Mouse (Mus musculus): ENCODE measurements around the gene Vmn2r75.
"Not testable (repeated sequence)": the region's sequence is repeated elsewhere in the genome, so short reads cannot be mapped to it uniquely, and the experiment has no call there.

- not testable (repeated sequence) for TF ChIP-seq CTCF (conservative IDR thresholded peaks at IDR 0.05; ENCODE audit: low read length); NANOG (IDR thresholded peaks at IDR 0.05; ENCODE audit: borderline replicate concordance, low read length); POU5F1 (IDR thresholded peaks at IDR 0.05; ENCODE audit: borderline replicate concordance, low read length)
These were observed at the start of gene Vmn2r75 for GRCm38 (mm10) chr7:86171678-86172077.

Data from E14TG2a.4 (cell line).